Mouse (Mus musculus): ENCODE measurements at regions not wholly inside any gene's neighbourhood (a gene's known extent, or its start where the extent isn't known, plus 50 kb on each side); places are given as distances from the start of the nearest gene placed in this dataset.

GRCm38 (mm10) chr2:9733243-9733642 is 147.8 kb upstream of the 4930412O13Rik start:
- no peak overlapping the region for H3K9ac ChIP-seq (ENCODE audit: insufficient read depth, low read depth, low read length, poor library complexity, severe bottlenecking)
- H3K4me3 ChIP-seq (ENCODE audit: insufficient read depth in 1 of 2, low read depth in 1 of 2, low read length in 2 of 2, poor library complexity in 1 of 2, severe bottlenecking in 1 of 2): no peak overlapping the region
- TF ChIP-seq CHD2 (IDR thresholded peaks at IDR 0.05; ENCODE audit: low read depth, low read length) (no peak), HCFC1 (IDR thresholded peaks at IDR 0.05; ENCODE audit: borderline replicate concordance, insufficient read depth, low read length) (no peak), MAFK (IDR thresholded peaks at IDR 0.05; ENCODE audit: insufficient read depth, low read depth, low read length) (no peak), ZNF384 (IDR thresholded peaks at IDR 0.05; ENCODE audit: low read depth, low read length) (no peak), ZC3H11A (IDR thresholded peaks at IDR 0.05; ENCODE audit: borderline replicate concordance, low read depth, low read length) (no peak)
- H3K27ac ChIP-seq (ENCODE audit: insufficient read depth, low read depth, low read length, poor library complexity, severe bottlenecking): no peak overlapping the region
- in situ Hi-C loops (cut with MboI; ENCODE audit: low sequenced_read_pairs in 2 of 2, unreplicated experiment in 2 of 2): no loop called here
- DNase-seq (ENCODE audit: low read depth, low spot score): no peak
- no peaks in the 10 kb centered on the region for H3K9me3 ChIP-seq (ENCODE audit: control insufficient read depth, insufficient read depth, low read depth, low read length)
- no peaks in the 10 kb centered on the region for H3K36me3 ChIP-seq (ENCODE audit: control insufficient read depth, insufficient read depth, low read length, poor library complexity, severe bottlenecking)
- H3K4me1 ChIP-seq (ENCODE audit: control insufficient read depth in 2 of 2, insufficient read depth in 2 of 2, low read length in 2 of 2, poor library complexity in 1 of 2): no peaks in the 10 kb centered on the region

GRCm38 (mm10) chr2:9744181-9744580 is 136.9 kb upstream of the 4930412O13Rik start:
- Histone ChIP-seq H3K9ac (ENCODE audit: insufficient read depth, low read depth, low read length, poor library complexity, severe bottlenecking) (no peak overlapping the region), H3K36me3 (ENCODE audit: control insufficient read depth, insufficient read depth, low read length, poor library complexity, severe bottlenecking) (no peaks in the 10 kb centered on the region), H3K9me3 (ENCODE audit: control insufficient read depth, insufficient read depth, low read depth, low read length) (no peaks in the 10 kb centered on the region), H3K27ac (ENCODE audit: insufficient read depth, low read depth, low read length, poor library complexity, severe bottlenecking) (no peak overlapping the region), H3K4me3 (ENCODE audit: insufficient read depth in 1 of 2, low read depth in 1 of 2, low read length in 2 of 2, poor library complexity in 1 of 2, severe bottlenecking in 1 of 2) (no peak overlapping the region), H3K4me1 (ENCODE audit: control insufficient read depth in 2 of 2, insufficient read depth in 2 of 2, low read length in 2 of 2, poor library complexity in 1 of 2) (peaks cover 0 to 2% of the 10 kb centered on the region in 2 experiments; a peak in 1 of 4 replicates)
- no peak for DNase-seq (ENCODE audit: low read depth, low spot score)
- in situ Hi-C loops (cut with MboI; ENCODE audit: low sequenced_read_pairs in 2 of 2, unreplicated experiment in 2 of 2): no loop called here
- TF ChIP-seq ZC3H11A (IDR thresholded peaks at IDR 0.05; ENCODE audit: borderline replicate concordance, low read depth, low read length) (no peak), MAFK (IDR thresholded peaks at IDR 0.05; ENCODE audit: insufficient read depth, low read depth, low read length) (no peak), ZNF384 (IDR thresholded peaks at IDR 0.05; ENCODE audit: low read depth, low read length) (no peak), CHD2 (IDR thresholded peaks at IDR 0.05; ENCODE audit: low read depth, low read length) (no peak), HCFC1 (IDR thresholded peaks at IDR 0.05; ENCODE audit: borderline replicate concordance, insufficient read depth, low read length) (no peak)

- H3K9me3 ChIP-seq (ENCODE audit: control insufficient read depth, insufficient read depth, low read depth, low read length): no peaks in the 10 kb centered on the region
- H3K27ac ChIP-seq (ENCODE audit: insufficient read depth, low read depth, low read length, poor library complexity, severe bottlenecking): no peak overlapping the region
- in situ Hi-C loops (cut with MboI; ENCODE audit: low sequenced_read_pairs in 2 of 2, unreplicated experiment in 2 of 2): no loop called here
- H3K4me3 ChIP-seq (ENCODE audit: insufficient read depth in 1 of 2, low read depth in 1 of 2, low read length in 2 of 2, poor library complexity in 1 of 2, severe bottlenecking in 1 of 2): no peak overlapping the region
- TF ChIP-seq HCFC1 (IDR thresholded peaks at IDR 0.05; ENCODE audit: borderline replicate concordance, insufficient read depth, low read length) (no peak), ZC3H11A (IDR thresholded peaks at IDR 0.05; ENCODE audit: borderline replicate concordance, low read depth, low read length) (no peak), CHD2 (IDR thresholded peaks at IDR 0.05; ENCODE audit: low read depth, low read length) (no peak), ZNF384 (IDR thresholded peaks at IDR 0.05; ENCODE audit: low read depth, low read length) (no peak), MAFK (IDR thresholded peaks at IDR 0.05; ENCODE audit: insufficient read depth, low read depth, low read length) (no peak)
- H3K4me1 ChIP-seq (ENCODE audit: control insufficient read depth in 2 of 2, insufficient read depth in 2 of 2, low read length in 2 of 2, poor library complexity in 1 of 2): peaks cover 5 to 10% of the 10 kb centered on the region in 2 experiments; a peak in 1 of 4 replicates
- no peaks in the 10 kb centered on the region for H3K36me3 ChIP-seq (ENCODE audit: control insufficient read depth, insufficient read depth, low read length, poor library complexity, severe bottlenecking)
- DNase-seq (ENCODE audit: low read depth, low spot score): no peak
- no peak overlapping the region for H3K9ac ChIP-seq (ENCODE audit: insufficient read depth, low read depth, low read length, poor library complexity, severe bottlenecking)
Observed at GRCm38 (mm10) chr2:9749829-9750788, 130.9 kb upstream of the 4930412O13Rik start.

GRCm38 (mm10) chr2:9753691-9754090 is 127.4 kb upstream of the 4930412O13Rik start:
- Histone ChIP-seq H3K9me3 (ENCODE audit: control insufficient read depth, insufficient read depth, low read depth, low read length) (no peaks in the 10 kb centered on the region), H3K4me1 (ENCODE audit: control insufficient read depth in 2 of 2, insufficient read depth in 2 of 2, low read length in 2 of 2, poor library complexity in 1 of 2) (peaks cover 5 to 10% of the 10 kb centered on the region in 2 experiments; a peak in 1 of 4 replicates), H3K9ac (ENCODE audit: insufficient read depth, low read depth, low read length, poor library complexity, severe bottlenecking) (no peak overlapping the region), H3K4me3 (ENCODE audit: insufficient read depth in 1 of 2, low read depth in 1 of 2, low read length in 2 of 2, poor library complexity in 1 of 2, severe bottlenecking in 1 of 2) (no peak overlapping the region), H3K36me3 (ENCODE audit: control insufficient read depth, insufficient read depth, low read length, poor library complexity, severe bottlenecking) (no peaks in the 10 kb centered on the region), H3K27ac (ENCODE audit: insufficient read depth, low read depth, low read length, poor library complexity, severe bottlenecking) (no peak overlapping the region)
- in situ Hi-C loops (cut with MboI; ENCODE audit: low sequenced_read_pairs in 2 of 2, unreplicated experiment in 2 of 2): no loop called here
- TF ChIP-seq HCFC1 (IDR thresholded peaks at IDR 0.05; ENCODE audit: borderline replicate concordance, insufficient read depth, low read length) (no peak), ZNF384 (IDR thresholded peaks at IDR 0.05; ENCODE audit: low read depth, low read length) (no peak), CHD2 (IDR thresholded peaks at IDR 0.05; ENCODE audit: low read depth, low read length) (no peak), ZC3H11A (IDR thresholded peaks at IDR 0.05; ENCODE audit: borderline replicate concordance, low read depth, low read length) (no peak), MAFK (IDR thresholded peaks at IDR 0.05; ENCODE audit: insufficient read depth, low read depth, low read length) (no peak)
- no peak for DNase-seq (ENCODE audit: low read depth, low spot score)
